Mouse (Mus musculus) megakaryocyte, embryonic 14.5 days (primary cell): Measurements from ENCODE around the gene Pdxp. TPM values are rescaled to one million over a fixed set of nuclear protein-coding genes. Genes with fewer than 3 reads are reported as not detected.
A peak's percentile ranks its signal among the peaks of the same experiment; 100 is the strongest.

ENCODE experiments used
- H3K27me3 ChIP-seq: replicated peaks from 2 replicates; pipeline ENCODE3; 2012; ENCODE audit warnings: inconsistent platforms
- H3K36me3 ChIP-seq: replicated peaks from 2 replicates; pipeline ENCODE3; 2012; ENCODE audit warnings: low read length, inconsistent platforms, mixed read lengths
- H3K4me1 ChIP-seq: 2 replicates; pipeline ENCODE4 v1.6.1; 2012; ENCODE audit warnings: inconsistent platforms
- H3K4me3 ChIP-seq: replicated peaks from 2 replicates; pipeline ENCODE3; 2012; ENCODE audit warnings: moderate library complexity, mild to moderate bottlenecking, inconsistent platforms
- H3K9me3 ChIP-seq: 2 replicates; pipeline ENCODE4 v1.6.1; 2012; ENCODE audit warnings: inconsistent platforms
- FLI1 ChIP-seq: IDR thresholded peaks from 2 replicates; pipeline ENCODE4 v1.6.1; 2012; ENCODE audit warnings: low read length, inconsistent platforms, mixed read lengths
- GATA1 ChIP-seq: IDR thresholded peaks from 3 replicates; pipeline ENCODE4 v1.6.1; 2012; ENCODE audit warnings: mixed read lengths, low read length, inconsistent platforms, borderline replicate concordance
- polyA plus RNA-seq: library from polyadenylated mRNA; stranded (reverse); fragments of >175 nt; gene quantifications from 2 replicates; pipeline ENCODE4 v1.2.3, GENCODE M21; 2012; ENCODE audit warnings: low replicate concordance; ENCODE audit not compliant: insufficient read depth

Pdxp gene
- polyA plus RNA-seq, 1 experiment, result 8.6 TPM

DNA sequence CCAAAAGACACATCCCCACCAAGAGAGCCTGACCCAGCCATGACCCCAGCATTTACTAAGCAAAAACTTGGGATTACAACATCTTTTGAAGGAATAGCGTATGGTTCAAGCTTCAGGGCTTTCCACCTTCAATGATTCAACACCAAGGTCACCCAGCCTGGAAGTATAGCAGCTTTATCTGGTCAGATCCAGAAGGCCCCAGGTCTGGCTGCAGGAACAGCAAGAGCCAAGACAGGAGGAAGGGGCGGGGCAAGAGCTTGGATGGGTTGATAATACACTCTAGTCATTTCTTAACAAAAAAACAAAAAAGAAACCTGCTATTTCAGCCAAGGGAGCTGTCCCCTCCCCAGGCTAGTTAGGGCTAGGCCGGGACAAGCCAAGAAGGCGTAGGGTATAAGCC is 16.2 kb upstream of the Pdxp start:
- Histone ChIP-seq H3K4me1 (peaks cover 88% of the 10 kb centered on the region), H3K4me3 (peak overlapping the region; percentile 99), H3K27me3 (no peaks in the 10 kb centered on the region), H3K36me3 (peaks cover 62% of the 10 kb centered on the region), H3K9me3 (no peaks in the 10 kb centered on the region)
- no peak for TF ChIP-seq GATA1
- no peak for TF ChIP-seq FLI1

DNA sequence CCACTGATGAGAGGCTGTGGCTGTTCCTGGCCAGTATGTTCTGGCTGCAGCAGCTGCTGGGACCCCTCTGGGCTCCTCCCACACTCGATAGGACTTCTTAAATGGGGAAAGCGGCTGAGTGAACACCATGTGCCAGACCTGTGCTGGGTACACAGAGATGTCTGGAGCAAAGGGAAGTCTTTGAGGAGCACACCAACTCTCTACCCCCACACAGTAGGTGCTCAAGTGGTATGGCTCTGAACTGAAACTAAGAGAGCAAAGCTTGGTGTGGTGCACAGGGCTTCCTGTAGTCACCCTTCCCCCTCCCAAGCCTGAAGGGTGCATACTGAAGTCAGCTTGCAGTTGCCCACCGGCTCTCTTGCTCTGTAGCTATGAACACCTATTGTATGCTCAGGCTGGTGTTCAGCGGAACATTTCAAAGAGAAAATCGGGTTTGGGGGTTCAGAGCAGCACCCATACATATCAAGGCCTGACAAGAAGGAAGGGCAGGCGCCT is 15.2 kb upstream of the Pdxp start:
- Histone ChIP-seq H3K36me3 (peaks cover 62% of the 10 kb centered on the region), H3K9me3 (no peaks in the 10 kb centered on the region), H3K4me3 (peak overlapping the region; percentile 99), H3K4me1 (peaks cover 88% of the 10 kb centered on the region), H3K27me3 (no peaks in the 10 kb centered on the region)
- no peak for TF ChIP-seq FLI1
- no peak for TF ChIP-seq GATA1

DNA sequence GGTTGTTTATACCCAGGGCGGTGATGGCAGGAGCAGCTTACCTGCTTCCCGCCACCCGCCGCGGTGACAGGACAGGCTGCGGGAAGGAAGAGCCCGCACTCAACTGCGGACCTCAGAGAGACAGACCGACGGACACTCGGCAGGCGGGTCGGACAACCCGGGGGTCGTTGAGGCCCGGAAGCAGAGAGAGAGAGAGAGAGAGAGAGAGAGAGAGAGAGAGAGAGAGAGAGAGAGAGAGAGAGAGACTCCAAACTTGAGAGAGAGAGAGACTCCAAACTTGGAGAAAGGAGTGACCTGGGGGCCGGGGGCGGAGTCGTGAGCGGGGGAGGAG is 14.3 kb upstream of the Pdxp start, which contains the start of gene Gm49510:
TSS of gene Gm49510 (plus strand) at position 259 of the 331 bp plus-strand sequence.
- Histone ChIP-seq H3K27me3 (no peaks in the 10 kb centered on the region), H3K4me3 (peak within 1 kb of the TSS; percentile 99), H3K4me1 (peaks cover 88% of the 10 kb centered on the region), H3K9me3 (no peaks in the 10 kb centered on the region), H3K36me3 (peaks cover 62% of the 10 kb centered on the region)
- TF ChIP-seq FLI1 (no peak), GATA1 (no peak)

DNA sequence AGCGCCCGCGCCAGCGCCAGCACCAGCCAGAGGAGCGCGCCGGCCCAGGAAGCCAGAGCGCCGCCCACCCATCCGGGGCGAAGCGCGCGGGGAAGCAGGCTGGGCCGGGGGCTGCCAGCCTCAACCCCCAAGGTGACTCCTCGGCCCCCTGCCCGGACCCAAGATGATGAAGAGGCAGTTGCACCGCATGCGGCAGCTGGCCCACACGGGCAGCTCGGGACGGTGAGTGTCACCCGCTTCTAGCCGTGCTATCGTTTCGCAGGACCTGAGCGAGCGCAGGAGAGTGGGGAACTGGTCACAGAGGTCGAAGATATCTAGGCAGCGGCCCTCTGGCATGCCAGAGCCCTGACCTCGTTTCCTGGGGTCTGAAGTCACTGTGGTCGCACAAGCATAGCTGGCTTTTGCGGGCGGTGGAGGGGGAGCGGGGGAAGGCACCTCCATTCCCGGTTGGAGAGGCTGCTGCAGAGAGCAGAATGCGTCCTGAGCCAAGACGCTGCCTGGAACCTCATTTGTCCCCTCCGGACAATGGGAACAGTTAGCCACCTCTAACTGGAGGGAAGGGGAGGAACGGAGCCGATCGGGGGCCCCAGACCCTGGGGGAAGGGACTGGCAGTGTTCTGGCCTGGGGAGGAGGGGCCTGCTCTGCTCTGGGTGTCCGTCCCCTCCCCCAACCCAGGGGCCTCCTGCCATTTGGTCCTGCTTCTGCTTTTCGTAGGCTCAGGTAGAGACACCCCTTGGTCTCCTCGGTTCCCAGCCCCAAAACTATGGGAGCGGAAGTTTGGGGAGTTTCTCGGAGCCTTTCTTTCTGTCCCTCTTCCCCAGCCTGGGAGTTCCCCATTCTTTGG is 13.8 kb upstream of the Pdxp start, which contains the start of gene Sh3bp1:
TSS of gene Sh3bp1 (plus strand) at position 29 of the 845 bp plus-strand sequence.
- H3K27me3 ChIP-seq, result no peaks in the 10 kb centered on the region
- H3K4me1 ChIP-seq, result peaks cover 88% of the 10 kb centered on the region
- peak within 1 kb of the TSS; percentile 99 for H3K4me3 ChIP-seq
- no peaks in the 10 kb centered on the region for H3K9me3 ChIP-seq
- peaks cover 68% of the 10 kb centered on the region for H3K36me3 ChIP-seq
- TF ChIP-seq GATA1 (no peak), FLI1 (no peak)

DNA sequence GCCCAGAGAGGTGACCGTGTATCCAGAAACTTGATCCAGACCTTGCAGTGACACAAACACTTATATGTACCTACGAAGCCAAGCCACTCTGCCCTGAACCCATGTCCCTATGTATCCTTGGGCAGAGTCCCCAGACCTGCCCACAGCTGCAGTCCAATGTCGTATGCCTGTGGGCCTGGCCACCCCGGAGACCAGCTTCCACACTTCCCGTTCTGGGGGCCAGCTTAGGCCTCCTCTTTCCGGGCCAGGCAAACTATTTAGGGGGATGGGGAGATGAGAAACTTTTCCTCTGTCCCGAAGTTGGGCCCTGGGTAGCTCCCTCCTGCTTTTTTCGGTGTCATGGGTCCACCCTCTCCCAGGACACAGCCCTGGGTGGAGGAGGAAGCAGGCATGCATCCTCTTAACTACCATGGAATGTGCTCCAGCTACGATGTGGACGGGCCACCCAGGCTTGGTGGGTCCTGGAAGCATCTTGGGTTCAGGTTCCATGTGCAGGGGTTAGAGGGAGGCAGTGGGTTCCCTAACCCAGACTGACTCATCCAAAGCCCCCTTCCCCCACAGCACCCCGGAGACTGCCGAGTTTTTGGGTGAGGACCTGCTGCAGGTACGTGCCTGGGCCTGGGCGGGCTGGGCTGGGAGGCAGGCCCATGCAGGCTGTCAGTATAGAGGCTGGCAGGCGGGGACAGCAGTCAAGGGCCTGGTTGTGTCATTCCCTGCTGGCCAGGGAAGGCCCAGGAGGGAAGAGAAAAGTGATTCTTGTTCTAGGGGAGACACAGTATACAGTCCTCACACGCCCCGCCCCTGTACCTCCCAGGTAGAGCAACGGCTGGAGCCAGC is 12.9 kb upstream of the Pdxp start:
- Histone ChIP-seq H3K4me3 (peak overlapping the region; percentile 99), H3K4me1 (peaks cover 85% of the 10 kb centered on the region), H3K36me3 (peaks cover 68% of the 10 kb centered on the region), H3K27me3 (no peaks in the 10 kb centered on the region), H3K9me3 (no peaks in the 10 kb centered on the region)
- TF ChIP-seq GATA1 (no peak), FLI1 (no peak)

DNA sequence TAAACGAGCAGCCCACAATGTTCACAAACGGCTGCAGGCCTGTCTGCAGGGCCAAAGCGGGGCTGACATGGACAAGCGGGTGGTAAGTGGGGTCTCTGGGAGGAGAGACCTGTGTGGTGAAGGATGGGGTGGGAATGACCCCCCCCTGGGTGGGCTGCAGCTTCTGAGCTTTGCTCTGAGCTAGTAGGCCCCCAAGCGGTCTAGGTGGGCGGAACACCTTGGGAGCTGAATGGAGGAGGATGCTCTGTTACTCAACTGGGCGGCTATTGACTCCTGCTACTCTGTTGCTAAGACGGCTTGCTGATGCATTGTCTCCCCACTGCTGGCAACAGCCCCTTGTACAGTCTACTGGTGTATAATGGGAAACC is 12.3 kb upstream of the Pdxp start:
- Histone ChIP-seq H3K4me3 (peak overlapping the region; percentile 99), H3K36me3 (peaks cover 68% of the 10 kb centered on the region), H3K4me1 (peaks cover 84% of the 10 kb centered on the region), H3K27me3 (no peaks in the 10 kb centered on the region), H3K9me3 (no peaks in the 10 kb centered on the region)
- TF ChIP-seq GATA1, result no peak
- no peak for TF ChIP-seq FLI1

DNA sequence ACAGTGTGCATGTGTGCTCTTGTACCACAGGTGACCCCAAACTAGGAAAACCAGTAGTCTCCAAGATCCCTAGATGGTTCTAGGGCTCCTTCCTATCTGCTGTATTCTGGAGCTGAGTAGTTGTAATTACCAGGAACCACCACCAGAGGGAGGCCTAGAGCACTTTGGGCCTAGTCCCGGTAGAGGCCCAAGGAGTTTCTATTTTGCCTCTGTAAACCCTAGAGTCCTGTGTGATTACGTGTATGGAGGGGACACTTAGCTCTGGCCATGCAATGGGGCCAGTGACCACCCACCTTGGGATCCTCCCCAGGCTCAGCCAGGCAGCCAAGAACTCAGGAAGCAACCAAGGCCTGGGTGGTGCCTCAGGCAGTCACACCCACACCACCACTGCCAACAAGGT is 10.5 kb upstream of the Pdxp start:
- no peak for TF ChIP-seq GATA1
- TF ChIP-seq FLI1, result no peak
- Histone ChIP-seq H3K36me3 (peaks cover 73% of the 10 kb centered on the region), H3K4me1 (peaks cover 84% of the 10 kb centered on the region), H3K9me3 (no peaks in the 10 kb centered on the region), H3K4me3 (peak overlapping the region; percentile 87), H3K27me3 (no peaks in the 10 kb centered on the region)

DNA sequence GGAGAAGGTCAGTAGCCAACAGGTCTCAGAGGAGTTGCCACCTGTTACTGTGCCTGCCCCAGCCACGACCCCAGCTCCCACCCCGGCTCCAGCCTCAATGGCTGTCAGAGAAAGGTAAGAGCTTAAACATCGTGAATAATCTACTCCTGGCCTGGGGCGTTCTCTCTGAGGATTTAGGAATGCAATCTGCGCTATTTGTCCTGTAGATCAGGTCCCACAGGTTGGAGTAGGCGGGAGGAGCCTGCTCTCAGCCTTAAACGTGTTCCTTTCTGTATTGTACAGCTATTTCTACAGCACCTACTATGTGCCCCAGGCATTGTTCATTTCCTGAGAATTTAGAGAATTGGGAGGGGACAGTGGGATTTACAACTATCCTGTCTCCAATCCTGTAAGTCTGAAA is 5.3 kb upstream of the Pdxp start:
- H3K36me3 ChIP-seq, result peaks cover 97% of the 10 kb centered on the region
- H3K27me3 ChIP-seq, result no peaks in the 10 kb centered on the region
- TF ChIP-seq FLI1 (no peak), GATA1 (no peak)
- H3K9me3 ChIP-seq, result no peaks in the 10 kb centered on the region
- no peak overlapping the region for H3K4me3 ChIP-seq
- peaks cover 77% of the 10 kb centered on the region for H3K4me1 ChIP-seq

DNA sequence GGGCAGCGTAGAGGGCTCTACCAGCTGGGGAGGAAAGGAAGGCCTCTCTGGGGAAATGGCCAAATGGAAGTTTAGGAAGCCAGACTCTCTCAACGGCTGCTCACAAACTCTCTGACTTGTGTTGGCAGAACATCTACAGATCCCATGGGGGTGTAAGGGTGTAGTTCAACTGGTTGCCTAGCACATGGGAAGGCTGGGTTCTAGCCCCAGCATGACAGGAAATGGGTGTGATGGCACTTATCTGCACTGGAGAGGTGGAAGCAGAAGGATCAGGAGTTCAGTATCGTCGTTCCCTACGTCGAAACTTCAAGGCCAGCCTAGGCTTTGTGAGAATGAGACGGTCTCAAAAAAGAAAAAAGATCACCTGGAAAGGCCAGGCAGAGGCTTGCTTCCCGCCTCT is 4.7 kb upstream of the Pdxp start:
- Histone ChIP-seq H3K4me1 (peaks cover 78% of the 10 kb centered on the region), H3K36me3 (peaks cover 92% of the 10 kb centered on the region), H3K4me3 (no peak overlapping the region), H3K27me3 (no peaks in the 10 kb centered on the region), H3K9me3 (no peaks in the 10 kb centered on the region)
- TF ChIP-seq FLI1 (no peak), GATA1 (no peak)

DNA sequence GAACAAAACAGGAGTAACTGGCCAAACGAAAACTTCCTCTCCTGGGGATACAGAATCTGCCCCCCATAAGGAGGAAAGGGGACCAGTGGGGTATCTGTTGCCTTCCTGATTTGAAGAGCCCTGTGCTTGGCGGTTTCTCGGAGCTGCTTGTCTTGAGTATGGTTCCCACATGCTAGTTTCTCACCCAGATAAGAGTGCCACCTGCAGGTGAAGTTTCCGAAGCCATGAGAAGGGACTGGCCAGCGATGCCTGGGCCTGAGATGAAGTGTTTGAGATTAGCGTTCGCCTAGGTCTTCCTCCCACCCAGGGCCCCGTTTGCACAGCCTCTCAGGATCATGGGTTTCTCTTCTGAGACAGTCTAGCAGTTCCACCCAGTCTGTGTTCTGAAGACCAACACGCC is 1.7 kb upstream of the Pdxp start:
- TF ChIP-seq FLI1 (no peak), GATA1 (no peak)
- peaks cover 72% of the 10 kb centered on the region for H3K36me3 ChIP-seq
- H3K4me1 ChIP-seq, result peaks cover 80% of the 10 kb centered on the region
- H3K4me3 ChIP-seq, result no peak overlapping the region
- H3K27me3 ChIP-seq, result no peaks in the 10 kb centered on the region
- no peaks in the 10 kb centered on the region for H3K9me3 ChIP-seq
